Mouse (Mus musculus): Measurements from ENCODE around the gene Edc3. TPM values are rescaled to one million over a fixed set of nuclear protein-coding genes. Genes with fewer than 3 reads are reported as not detected.

Edc3 gene
- 12.8 and 13.0 TPM in 2 replicates for polyA plus RNA-seq (2012; ENCODE audit: insufficient read depth, insufficient read length, missing spikeins)

- TF ChIP-seq POLR2A (IDR thresholded peaks at IDR 0.05; ENCODE audit: borderline replicate concordance, low read depth, low read length) (peak; percentile 60; the same call in 1 of the 2 replicates), CTCF (IDR thresholded peaks at IDR 0.05; ENCODE audit: low read depth, low read length) (no peak)
- Histone ChIP-seq H3K4me1 (ENCODE audit: control insufficient read depth, insufficient read depth, low read length) (peaks cover 2% of the 10 kb centered on the region), H3K27ac (ENCODE audit: insufficient read depth, low read depth, low read length) (peak within 1 kb of the TSS; percentile 29), H3K4me3 (ENCODE audit: insufficient read depth, low read length) (peak within 1 kb of the TSS; percentile 88)
These were observed at the start of gene Edc3 for GRCm38 (mm10) chr9:57708068-57708719. Gene Edc3 (plus strand): TSS chr9:57708540.

DNA sequence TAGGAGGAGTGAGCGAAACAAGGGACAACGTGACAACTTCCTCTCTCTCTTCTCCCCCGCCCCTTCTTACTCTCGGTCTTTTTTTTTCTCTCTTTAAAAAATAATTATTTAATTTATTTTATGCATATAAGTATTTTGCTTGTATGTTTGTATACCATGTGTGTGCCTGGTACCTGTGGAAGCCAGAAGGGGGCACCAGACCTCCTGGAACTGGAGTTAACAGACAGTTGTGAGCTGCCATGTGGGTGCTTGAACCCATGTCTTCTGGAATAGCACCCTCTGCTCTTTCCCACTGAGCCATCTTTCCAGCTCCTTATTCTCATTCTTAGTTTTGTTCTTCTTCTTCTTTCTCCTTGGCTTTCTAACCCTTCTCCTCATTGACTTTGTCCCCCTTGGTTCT is 49.4 kb upstream of the Edc3 start:
- TF ChIP-seq POLR2A (IDR thresholded peaks at IDR 0.05; ENCODE audit: borderline replicate concordance, low read depth, low read length) (no peak), CTCF (IDR thresholded peaks at IDR 0.05; ENCODE audit: low read depth, low read length) (no peak)
- Histone ChIP-seq H3K4me1 (ENCODE audit: control insufficient read depth, insufficient read depth, low read length) (peaks cover 4% of the 10 kb centered on the region; the same call in 1 of the 2 replicates), H3K27ac (ENCODE audit: insufficient read depth, low read depth, low read length) (no peak overlapping the region), H3K4me3 (ENCODE audit: insufficient read depth, low read length) (no peak overlapping the region)

DNA sequence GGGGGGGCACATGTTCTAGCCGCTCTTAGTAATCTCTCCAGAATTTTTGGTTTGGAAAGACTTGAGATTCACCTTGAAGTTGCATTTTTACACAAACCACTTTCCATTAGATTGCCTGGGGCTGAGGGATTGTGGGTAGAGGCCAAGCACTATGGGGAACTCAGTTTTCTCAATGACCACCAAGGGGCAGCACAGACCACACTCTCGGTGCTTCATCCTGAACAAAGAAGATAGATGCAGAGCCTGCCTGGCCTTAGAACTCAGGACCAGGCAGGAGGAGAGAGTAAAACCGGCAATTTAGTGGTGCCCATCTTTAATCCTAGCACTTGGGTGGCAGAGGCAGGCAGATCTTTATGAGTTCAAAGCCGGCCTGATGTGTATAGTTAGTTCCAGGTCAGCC is 48.6 kb upstream of the Edc3 start:
- no peak for TF ChIP-seq POLR2A (IDR thresholded peaks at IDR 0.05; ENCODE audit: borderline replicate concordance, low read depth, low read length)
- peak; percentile 55 for TF ChIP-seq CTCF (IDR thresholded peaks at IDR 0.05; ENCODE audit: low read depth, low read length)
- H3K4me3 ChIP-seq (ENCODE audit: insufficient read depth, low read length) = no peak overlapping the region
- H3K27ac ChIP-seq (ENCODE audit: insufficient read depth, low read depth, low read length) = no peak overlapping the region
- H3K4me1 ChIP-seq (ENCODE audit: control insufficient read depth, insufficient read depth, low read length) = peaks cover 4% of the 10 kb centered on the region; the same call in 1 of the 2 replicates

- peaks cover 4% of the 10 kb centered on the region; the same call in 1 of the 2 replicates for H3K4me1 ChIP-seq (ENCODE audit: control insufficient read depth, insufficient read depth, low read length)
- TF ChIP-seq POLR2A (IDR thresholded peaks at IDR 0.05; ENCODE audit: borderline replicate concordance, low read depth, low read length) (no peak), CTCF (IDR thresholded peaks at IDR 0.05; ENCODE audit: low read depth, low read length) (no peak)
- H3K27ac ChIP-seq (ENCODE audit: insufficient read depth, low read depth, low read length) = no peak overlapping the region
- no peak overlapping the region for H3K4me3 ChIP-seq (ENCODE audit: insufficient read depth, low read length)
These were observed 47.8 kb upstream of the Edc3 start for GRCm38 (mm10) chr9:57660501-57660900.

DNA sequence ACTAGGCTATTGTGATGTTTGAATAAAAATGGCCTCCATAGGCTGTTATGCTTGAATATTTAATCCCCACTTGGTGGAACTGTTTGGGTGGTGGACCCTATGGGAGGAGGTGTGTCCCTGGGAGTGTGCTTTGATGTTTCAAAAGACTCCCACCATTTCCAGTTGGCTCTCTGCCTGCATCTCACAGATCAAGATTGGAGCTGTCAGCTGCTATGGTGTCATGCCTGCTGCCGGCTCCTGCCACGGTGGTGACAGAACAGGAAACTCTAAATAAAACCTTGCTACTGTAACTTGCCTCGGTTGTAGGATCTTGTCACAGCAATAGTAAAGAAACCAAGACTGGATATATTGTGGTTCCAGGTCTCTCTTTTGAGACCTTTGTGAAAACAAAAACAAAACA is 46.8 kb upstream of the Edc3 start:
- Histone ChIP-seq H3K27ac (ENCODE audit: insufficient read depth, low read depth, low read length) (no peak overlapping the region), H3K4me1 (ENCODE audit: control insufficient read depth, insufficient read depth, low read length) (no peaks in the 10 kb centered on the region), H3K4me3 (ENCODE audit: insufficient read depth, low read length) (no peak overlapping the region)
- TF ChIP-seq POLR2A (IDR thresholded peaks at IDR 0.05; ENCODE audit: borderline replicate concordance, low read depth, low read length) (no peak), CTCF (IDR thresholded peaks at IDR 0.05; ENCODE audit: low read depth, low read length) (no peak)

- TF ChIP-seq CTCF (IDR thresholded peaks at IDR 0.05; ENCODE audit: low read depth, low read length) (no peak), POLR2A (IDR thresholded peaks at IDR 0.05; ENCODE audit: borderline replicate concordance, low read depth, low read length) (no peak)
- Histone ChIP-seq H3K4me3 (ENCODE audit: insufficient read depth, low read length) (no peak overlapping the region), H3K27ac (ENCODE audit: insufficient read depth, low read depth, low read length) (no peak overlapping the region), H3K4me1 (ENCODE audit: control insufficient read depth, insufficient read depth, low read length) (no peaks in the 10 kb centered on the region)
These were observed 43.7 kb upstream of the Edc3 start for GRCm38 (mm10) chr9:57664616-57665015.

- no peak overlapping the region for H3K27ac ChIP-seq (ENCODE audit: insufficient read depth, low read depth, low read length)
- no peaks in the 10 kb centered on the region for H3K4me1 ChIP-seq (ENCODE audit: control insufficient read depth, insufficient read depth, low read length)
- no peak for TF ChIP-seq CTCF (IDR thresholded peaks at IDR 0.05; ENCODE audit: low read depth, low read length)
- no peak for TF ChIP-seq POLR2A (IDR thresholded peaks at IDR 0.05; ENCODE audit: borderline replicate concordance, low read depth, low read length)
- H3K4me3 ChIP-seq (ENCODE audit: insufficient read depth, low read length) = no peak overlapping the region
These were observed 41.8 kb upstream of the Edc3 start for GRCm38 (mm10) chr9:57666536-57666935.

- Histone ChIP-seq H3K27ac (ENCODE audit: insufficient read depth, low read depth, low read length) (no peak overlapping the region), H3K4me1 (ENCODE audit: control insufficient read depth, insufficient read depth, low read length) (no peaks in the 10 kb centered on the region), H3K4me3 (ENCODE audit: insufficient read depth, low read length) (no peak overlapping the region)
- TF ChIP-seq POLR2A (IDR thresholded peaks at IDR 0.05; ENCODE audit: borderline replicate concordance, low read depth, low read length) (no peak), CTCF (IDR thresholded peaks at IDR 0.05; ENCODE audit: low read depth, low read length) (no peak)
These were observed 41.2 kb upstream of the Edc3 start for GRCm38 (mm10) chr9:57667136-57667535.

GRCm38 (mm10) chr9:57667817-57668216 is 40.5 kb upstream of the Edc3 start:
- H3K27ac ChIP-seq (ENCODE audit: insufficient read depth, low read depth, low read length) = no peak overlapping the region
- no peaks in the 10 kb centered on the region for H3K4me1 ChIP-seq (ENCODE audit: control insufficient read depth, insufficient read depth, low read length)
- TF ChIP-seq POLR2A (IDR thresholded peaks at IDR 0.05; ENCODE audit: borderline replicate concordance, low read depth, low read length) = no peak
- TF ChIP-seq CTCF (IDR thresholded peaks at IDR 0.05; ENCODE audit: low read depth, low read length) = no peak
- H3K4me3 ChIP-seq (ENCODE audit: insufficient read depth, low read length) = no peak overlapping the region

DNA sequence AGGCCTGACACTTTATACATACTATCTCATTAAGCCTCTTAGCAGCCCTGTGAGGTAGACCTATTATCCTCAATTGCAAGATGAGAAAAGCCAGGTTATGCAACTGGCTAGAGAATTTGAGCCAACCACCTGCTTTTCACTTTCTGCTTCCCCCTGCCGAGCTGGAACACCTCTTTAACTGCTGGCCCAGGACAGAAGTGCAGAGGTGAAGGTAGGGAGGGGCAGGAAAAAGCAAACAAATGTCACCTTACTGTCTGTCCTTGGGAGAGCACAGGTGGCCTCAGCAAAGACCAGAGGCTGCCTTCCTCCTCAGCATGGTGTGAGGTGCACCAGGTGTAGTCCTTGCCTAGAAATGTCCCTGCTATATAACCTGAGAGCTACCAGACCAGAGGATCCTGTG is 40.1 kb upstream of the Edc3 start:
- Histone ChIP-seq H3K4me1 (ENCODE audit: control insufficient read depth, insufficient read depth, low read length) (no peaks in the 10 kb centered on the region), H3K27ac (ENCODE audit: insufficient read depth, low read depth, low read length) (no peak overlapping the region), H3K4me3 (ENCODE audit: insufficient read depth, low read length) (no peak overlapping the region)
- no peak for TF ChIP-seq POLR2A (IDR thresholded peaks at IDR 0.05; ENCODE audit: borderline replicate concordance, low read depth, low read length)
- no peak for TF ChIP-seq CTCF (IDR thresholded peaks at IDR 0.05; ENCODE audit: low read depth, low read length)
